Mouse (Mus musculus) liver, embryonic 14.5 days (tissue): ENCODE results near the gene Hibadh. TPM values are rescaled to one million over a fixed set of nuclear protein-coding genes. Genes with fewer than 3 reads are reported as not detected.

Source experiments
- ATAC-seq: fragments of 200-750 bp; cut with Nextera tagmentation; 2 replicates; pipeline ENCODE4 v1.8.0; 2017; ENCODE audit warnings: moderate number of reproducible peaks, mild to moderate bottlenecking, moderate library complexity; ENCODE audit not compliant: insufficient read depth
- DNase-seq, 3 experiments: peaks; one replicate each; pipeline ENCODE4 v3.0.0-alpha.2; 2012 to 2013; ENCODE audit warnings: low read depth in 3 of 3, low spot score in 3 of 3
- H3K27ac ChIP-seq: fragments of 300-500 bp; sonication (generic); 2 replicates; pipeline ENCODE4 v1.5.1; 2014; ENCODE audit warnings: moderate library complexity, mild to moderate bottlenecking, control low read depth, inconsistent platforms
- H3K27me3 ChIP-seq: fragments of 300-500 bp; sonication (generic); 2 replicates; pipeline ENCODE4 v1.6.1; 2014; ENCODE audit warnings: mild to moderate bottlenecking, low read length, moderate library complexity; ENCODE audit not compliant: control insufficient read depth, insufficient read depth
- H3K36me3 ChIP-seq: fragments of 300-500 bp; sonication (generic); replicated peaks from 2 replicates; pipeline ENCODE4 v1.6.1; 2014; ENCODE audit warnings: low read depth; ENCODE audit not compliant: control insufficient read depth, insufficient read depth
- H3K4me1 ChIP-seq, 2 experiments: fragments of 200-500 bp in 1 of 2; fragments of 300-500 bp in 1 of 2; sonication (generic) in 1 of 2; replicated peaks; 2 replicates each; pipeline ENCODE4 v1.6.1; 2012 to 2014; ENCODE audit warnings: antibody characterized with exemption in 1 of 2, inconsistent platforms in 1 of 2, low read length in 1 of 2; ENCODE audit not compliant: control insufficient read depth in 2 of 2, insufficient read depth in 2 of 2
- H3K4me2 ChIP-seq: fragments of 300-500 bp; sonication (generic); 2 replicates; pipeline ENCODE4 v1.6.1; 2014; ENCODE audit warnings: low read depth, mild to moderate bottlenecking, control low read depth, moderate library complexity
- H3K4me3 ChIP-seq, 2 experiments: fragments of 200-500 bp in 1 of 2; fragments of 300-500 bp in 1 of 2; sonication (generic) in 1 of 2; 2 replicates each; pipeline ENCODE4 v1.5.1; 2012 to 2014; ENCODE audit warnings: low read depth in 2 of 2, low read length in 2 of 2, mild to moderate bottlenecking in 2 of 2, control low read depth in 1 of 2, inconsistent platforms in 1 of 2, moderate library complexity in 1 of 2; ENCODE audit not compliant: insufficient read depth in 1 of 2
- H3K9ac ChIP-seq: fragments of 300-500 bp; sonication (generic); replicated peaks from 2 replicates; pipeline ENCODE4 v1.6.1; 2014; ENCODE audit warnings: mild to moderate bottlenecking, control low read depth, moderate library complexity
- H3K9me3 ChIP-seq: fragments of 300-500 bp; sonication (generic); 2 replicates; pipeline ENCODE4 v1.6.1; 2016; ENCODE audit warnings: low read length, mixed read lengths; ENCODE audit not compliant: control insufficient read depth
- CTCF ChIP-seq: IDR thresholded peaks from 2 replicates; pipeline ENCODE4 v1.5.1; 2016; ENCODE audit warnings: antibody characterized with exemption, low read depth, control low read depth
- EP300 ChIP-seq: IDR thresholded peaks from 2 replicates; pipeline ENCODE4 v1.6.1; 2016; ENCODE audit warnings: antibody characterized with exemption, low read depth
- WGBS: fragments of 180-500 bp; shearing (Covaris S2); extraction: QIAGEN DNeasy Blood & Tissue Kit; methylation state at CpG from one replicate; pipeline ENCODE4 v1.1.7; 2014; ENCODE audit not compliant: insufficient replicate concordance; 5-methylcytosine and 5-hydroxymethylcytosine counted together
- polyA plus RNA-seq, 2 experiments: library from polyadenylated mRNA; depleted of rRNA in 1 of 2; stranded (reverse) in 1 of 2; unstranded in 1 of 2; fragments of >200 nt; fragmentation: Nextera tagmentation in 1 of 2; extraction: Ambion mirVana in 1 of 2; gene quantifications; 2 replicates each; pipeline versions ENCODE4 v1.2.1 to v1.2.3; 2012 to 2014

Gene Hibadh
- polyA plus RNA-seq, 2 experiments: 26.6 to 41.7 TPM

- Histone ChIP-seq H3K27ac (no peak overlapping the region), H3K36me3 (no peaks in the 10 kb centered on the region), H3K4me2 (no peak overlapping the region), H3K9ac (no peak overlapping the region), H3K27me3 (no peaks in the 10 kb centered on the region), H3K9me3 (no peaks in the 10 kb centered on the region), H3K4me1 (no peaks in the 10 kb centered on the region), H3K4me3 (no peak overlapping the region)
- ATAC-seq (no peak), DNase-seq (no peak)
- TF ChIP-seq EP300 (no peak), CTCF (no peak)
- WGBS: 45% methylated on average over 1 of the region's 1 CpGs
Measured at GRCm38 (mm10) chr6:52501479-52501878, 138.7 kb downstream of the Hibadh start.

Other genes starting within 250 kb of the Hibadh start
- gene Tax1bp1, start 73.3 kb upstream of the Hibadh start, polyA plus RNA-seq (2012; rRNA removed): 18.0 and 32.3 TPM in 2 replicates
- 98.9 and 102 TPM in 2 replicates for gene Tax1bp1, start 73.3 kb upstream of the Hibadh start, polyA plus RNA-seq (2014; fragmentation: Nextera tagmentation; extraction: Ambion mirVana)